Comparison of ENCODE assay signal across 9 mouse cellular contexts in genomic region chr10:69656321-69656720, GRCm38 (mm10).
A peak's percentile ranks its signal among the peaks of the same experiment; 100 is the strongest.
DNase-seq lines count a peak whose midpoint lies in the region; ATAC-seq and TF ChIP-seq lines count a peak whose summit lies in the region.
"Had no signal": no experiment of that assay in that cellular context is flagged by ENCODE, and none has a peak within 500 bp of the region (broad histone marks: within the 10 kb centered on the region; RNA-seq: fewer than 3 reads in every experiment).

No protein-coding gene starts in this region.

- no peak for TF ChIP-seq CTCF in thymus, adult 2 months (IDR thresholded peaks at IDR 0.05; ENCODE audit: borderline replicate concordance, control insufficient read depth, extremely low read depth, insufficient read depth, low read length, poor library complexity)
- peak; percentile 82 for TF ChIP-seq CTCF in liver, postnatal 0 days (IDR thresholded peaks at IDR 0.05; ENCODE audit: low read depth)

- H3K36me3 ChIP-seq in thymus, adult 2 months (ENCODE audit: control insufficient read depth, insufficient read depth, low read length) = no peaks in the 10 kb centered on the region
- no peaks in the 10 kb centered on the region for H3K36me3 ChIP-seq in hindbrain, embryonic 11.5 days (ENCODE audit: control insufficient read depth, insufficient read depth, low read length)
- H3K36me3 ChIP-seq in liver, postnatal 0 days (replicated peaks; ENCODE audit: insufficient read depth, low read length) = no peaks in the 10 kb centered on the region
- H3K36me3 ChIP-seq: hindbrain, embryonic 15.5 days had no signal

- H3K4me2 ChIP-seq in hindbrain, embryonic 11.5 days (replicated peaks; ENCODE audit: low read depth, low read length) = no peak overlapping the region
- no peak overlapping the region for H3K4me2 ChIP-seq in liver, postnatal 0 days (ENCODE audit: low read depth, low read length)
- H3K4me2 ChIP-seq: hindbrain, embryonic 15.5 days had no signal

- no peak overlapping the region for H3K4me3 ChIP-seq in thymus, adult 2 months (ENCODE audit: control insufficient read depth, insufficient read depth, low read length)
- H3K4me3 ChIP-seq in hindbrain, embryonic 11.5 days (ENCODE audit: low read depth, low read length) = no peak overlapping the region
- no peak overlapping the region for H3K4me3 ChIP-seq in liver, postnatal 0 days (ENCODE audit: low read depth, low read length)
- H3K4me3 ChIP-seq: hindbrain, embryonic 15.5 days had no signal

- no peak overlapping the region for H3K9ac ChIP-seq in hindbrain, embryonic 11.5 days (ENCODE audit: low read depth, low read length)
- no peak overlapping the region for H3K9ac ChIP-seq in liver, postnatal 0 days (replicated peaks)
- H3K9ac ChIP-seq: hindbrain, embryonic 15.5 days had no signal

- no peak for TF ChIP-seq POLR2A in thymus, adult 2 months (IDR thresholded peaks at IDR 0.05; ENCODE audit: control insufficient read depth, extremely low read depth, insufficient read depth, low read length, poor library complexity)

- TF ChIP-seq EP300 in liver, postnatal 0 days (IDR thresholded peaks at IDR 0.05; ENCODE audit: low read depth) = no peak

- DNase-seq in adrenal gland, adult (ENCODE audit: inconsistent age in 2 of 2, low spot score in 1 of 2) = peak; percentile 47 to 84
- DNase-seq in adrenal gland, adult 8-10 months = no peak
- peak; percentile 46 for DNase-seq in thymus, adult 2 months
- no peak for DNase-seq in thymus, adult 18-20 months
- peak; percentile 82 for DNase-seq in embryo, embryonic 10.5 days (ENCODE audit: low spot score)
- peak; percentile 76 for DNase-seq in hindbrain, embryonic 11.5 days (ENCODE audit: low spot score)
- peak; percentile 31 for DNase-seq in liver, postnatal 0 days
- DNase-seq in right cerebral cortex, postnatal 14 days = peak; percentile 35

- no peaks in the 10 kb centered on the region for H3K27me3 ChIP-seq in thymus, adult 2 months (ENCODE audit: control insufficient read depth, insufficient read depth, low read length)
- H3K27me3 ChIP-seq in hindbrain, embryonic 11.5 days (ENCODE audit: control insufficient read depth, insufficient read depth, low read length) = no peaks in the 10 kb centered on the region
- no peaks in the 10 kb centered on the region for H3K27me3 ChIP-seq in liver, postnatal 0 days (ENCODE audit: insufficient read depth, low read length)
- H3K27me3 ChIP-seq: hindbrain, embryonic 15.5 days had no signal

- H3K27ac ChIP-seq in thymus, adult 2 months (ENCODE audit: control insufficient read depth, insufficient read depth, low read length) = no peak overlapping the region
- no peak overlapping the region for H3K27ac ChIP-seq in hindbrain, embryonic 11.5 days (ENCODE audit: low read depth, low read length)
- no peak overlapping the region for H3K27ac ChIP-seq in liver, postnatal 0 days (ENCODE audit: low read depth)

- 10% methylated on average over 3 of the region's 3 CpGs for WGBS in thymus, adult 2 months
- 22% methylated on average over 3 of the region's 3 CpGs for WGBS in hindbrain, embryonic 11.5 days
- 14% methylated on average over 3 of the region's 3 CpGs for WGBS in liver, postnatal 0 days (ENCODE audit: insufficient replicate concordance)

- no peaks in the 10 kb centered on the region for H3K9me3 ChIP-seq in hindbrain, embryonic 11.5 days (ENCODE audit: control insufficient read depth, low read length)
- no peaks in the 10 kb centered on the region for H3K9me3 ChIP-seq in liver, postnatal 0 days (ENCODE audit: low read length)
- H3K9me3 ChIP-seq: hindbrain, embryonic 15.5 days had no signal

- no peak for ATAC-seq in hindbrain, embryonic 11.5 days (ENCODE audit: low FRiP score)
- no peak for ATAC-seq in liver, postnatal 0 days

- no peaks in the 10 kb centered on the region for H3K4me1 ChIP-seq in thymus, adult 2 months (replicated peaks; ENCODE audit: control insufficient read depth, insufficient read depth, low read length)
- no peaks in the 10 kb centered on the region for H3K4me1 ChIP-seq in hindbrain, embryonic 11.5 days (replicated peaks; ENCODE audit: control insufficient read depth, insufficient read depth, low read length)
- H3K4me1 ChIP-seq in liver, postnatal 0 days (ENCODE audit: insufficient read depth) = no peaks in the 10 kb centered on the region

Comparison
In these comparisons a context has a peak if more than half of its experiments do, and no peak if none do; other contexts are left out.
1. DNase-seq: peak in adrenal gland, adult (2 of 2), thymus, adult 2 months (single experiment), embryo, embryonic 10.5 days (single experiment), hindbrain, embryonic 11.5 days (single experiment), liver, postnatal 0 days (single experiment) and right cerebral cortex, postnatal 14 days (single experiment); none in adrenal gland, adult 8-10 months (single experiment) and thymus, adult 18-20 months (0 of 2).